Mouse (Mus musculus): ENCODE measurements around the gene Atf6. TPM values are rescaled to one million over a fixed set of nuclear protein-coding genes. Genes with fewer than 3 reads are reported as not detected.

Gene Atf6
- polyA plus RNA-seq, 1 experiment from 2014 or later, result 9.2 TPM

DNA sequence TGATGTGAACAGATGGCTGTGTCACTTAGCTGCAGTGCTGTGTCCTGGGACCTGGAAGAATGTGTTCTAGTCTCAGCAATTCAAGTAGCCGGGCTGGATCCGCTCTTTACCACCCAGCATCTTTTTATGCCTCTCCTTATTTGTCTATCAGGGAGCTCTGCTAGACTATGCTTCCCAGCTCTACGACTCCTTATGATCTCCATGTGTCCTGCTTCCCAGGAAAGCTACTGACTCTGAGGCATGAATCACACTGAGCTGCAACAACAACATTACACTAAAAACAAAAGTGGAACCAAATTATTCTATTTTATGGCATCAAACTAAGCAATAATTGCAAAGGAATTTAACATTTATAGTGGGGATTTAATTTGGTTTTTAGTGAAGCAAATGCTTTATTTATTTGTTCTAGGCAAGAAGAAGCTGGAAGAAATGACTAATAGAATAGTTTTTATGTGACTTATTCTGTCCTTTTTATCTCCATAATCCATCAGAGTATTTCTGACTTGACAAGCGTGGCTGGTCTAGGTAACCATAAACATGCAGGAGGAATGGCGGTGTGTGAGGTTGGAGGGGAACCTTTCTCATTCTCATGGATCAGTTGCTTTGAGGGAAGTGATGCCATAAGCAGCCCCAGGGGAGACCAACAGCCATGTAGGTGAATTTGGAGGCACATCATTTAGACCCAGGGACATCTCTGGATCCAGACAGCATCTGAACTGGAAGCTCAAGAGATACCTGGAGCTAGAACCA lies 125.9 kb downstream of the Atf6 start:
- ATAC-seq (replicated peaks; ENCODE audit: low FRiP score), result no peak
- Histone ChIP-seq H3K4me2 (no peak overlapping the region), H3K9ac (no peak overlapping the region), H3K4me1 (no peaks in the 10 kb centered on the region), H3K4me3 (replicated peaks) (no peak overlapping the region), H3K27ac (no peak overlapping the region), H3K9me3 (replicated peaks) (no peaks in the 10 kb centered on the region), H3K36me3 (peaks cover 8% of the 10 kb centered on the region; the same call in 1 of the 2 replicates), H3K27me3 (no peaks in the 10 kb centered on the region)
- WGBS, result 59% methylated on average over 5 of the region's 5 CpGs

GRCm38 (mm10) chr1:170734866-170735265 lies 132.7 kb downstream of the Atf6 start:
- 79% methylated on average over 3 of the region's 3 CpGs for WGBS
- no peak overlapping the region for H3K9ac ChIP-seq
- H3K4me1 ChIP-seq, result peaks cover 5% of the 10 kb centered on the region; the same call in 1 of the 2 replicates
- no peak overlapping the region for H3K4me2 ChIP-seq
- H3K4me3 ChIP-seq (replicated peaks), result no peak overlapping the region
- H3K27me3 ChIP-seq, result no peaks in the 10 kb centered on the region
- no peaks in the 10 kb centered on the region for H3K9me3 ChIP-seq (replicated peaks)
- ATAC-seq (replicated peaks; ENCODE audit: low FRiP score), result no peak
- H3K27ac ChIP-seq, result no peak overlapping the region
- H3K36me3 ChIP-seq, result no peaks in the 10 kb centered on the region

DNA sequence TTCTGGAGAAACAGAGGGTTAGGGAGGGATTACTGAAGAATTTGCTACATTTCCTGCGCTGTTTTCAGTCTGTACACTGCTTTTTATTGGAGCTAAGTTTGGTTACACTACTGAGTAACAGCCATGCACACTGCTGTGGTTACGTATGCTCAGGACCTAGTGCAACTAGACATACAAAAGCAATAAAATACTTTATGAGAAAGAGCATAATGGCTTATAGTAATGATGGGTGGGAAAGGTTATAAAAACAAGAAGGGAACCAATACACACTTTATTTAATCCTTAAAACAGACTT lies 135.0 kb downstream of the Atf6 start:
- ATAC-seq (replicated peaks; ENCODE audit: low FRiP score), result no peak
- Histone ChIP-seq H3K4me1 (peaks cover 5% of the 10 kb centered on the region; the same call in 1 of the 2 replicates), H3K27ac (no peak overlapping the region), H3K27me3 (no peaks in the 10 kb centered on the region), H3K36me3 (no peaks in the 10 kb centered on the region), H3K9me3 (replicated peaks) (no peaks in the 10 kb centered on the region), H3K4me3 (replicated peaks) (no peak overlapping the region), H3K9ac (no peak overlapping the region), H3K4me2 (no peak overlapping the region)
- WGBS, result 88% methylated on average over 2 of the region's 2 CpGs

DNA sequence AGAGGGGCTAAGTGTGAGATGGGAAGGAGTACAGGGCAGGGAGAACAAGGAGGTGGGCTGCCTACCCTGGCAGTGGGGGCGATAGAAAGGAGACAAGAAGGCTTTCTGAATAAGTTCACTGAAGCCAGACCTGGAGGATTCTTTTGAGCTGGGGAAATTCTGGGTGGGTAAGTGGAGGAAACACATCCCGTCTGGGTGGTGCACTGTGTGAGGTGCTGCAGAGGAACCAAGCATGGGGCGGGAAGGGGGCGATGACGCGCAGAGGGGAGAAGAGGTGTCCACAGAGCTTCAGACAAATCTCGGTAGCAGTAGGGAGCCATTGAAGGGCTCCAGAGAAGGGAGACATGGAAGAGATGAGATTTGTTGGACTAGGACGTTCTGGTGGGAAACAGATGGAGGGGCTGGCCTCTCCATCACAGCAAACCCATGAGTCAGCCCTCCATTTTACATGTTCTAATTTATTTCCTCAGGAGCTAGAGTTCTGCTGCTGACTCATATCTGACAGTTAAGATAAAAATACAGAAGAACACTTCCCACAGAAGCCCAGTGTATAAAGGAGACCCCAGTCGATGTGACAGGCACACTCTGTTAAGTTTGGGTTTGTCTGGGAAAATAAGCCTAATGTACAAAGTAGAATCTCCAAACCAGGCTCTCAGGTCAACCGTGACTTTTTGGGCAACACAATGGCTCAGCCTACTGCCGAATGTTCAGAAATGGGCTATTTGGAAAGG lies 135.5 kb downstream of the Atf6 start:
- Histone ChIP-seq H3K4me1 (peaks cover 5% of the 10 kb centered on the region; the same call in 1 of the 2 replicates), H3K36me3 (no peaks in the 10 kb centered on the region), H3K27ac (no peak overlapping the region), H3K9ac (no peak overlapping the region), H3K4me2 (no peak overlapping the region), H3K9me3 (replicated peaks) (no peaks in the 10 kb centered on the region), H3K27me3 (no peaks in the 10 kb centered on the region), H3K4me3 (replicated peaks) (no peak overlapping the region)
- WGBS, result 71% methylated on average over 11 of the region's 11 CpGs
- ATAC-seq (replicated peaks; ENCODE audit: low FRiP score), result no peak

GRCm38 (mm10) chr1:170729267-170729962 lies 138.2 kb downstream of the Atf6 start:
- no peak for ATAC-seq (replicated peaks; ENCODE audit: low FRiP score)
- Histone ChIP-seq H3K9ac (no peak overlapping the region), H3K27me3 (no peaks in the 10 kb centered on the region), H3K27ac (no peak overlapping the region), H3K9me3 (replicated peaks) (no peaks in the 10 kb centered on the region), H3K36me3 (no peaks in the 10 kb centered on the region), H3K4me1 (peaks cover 5% of the 10 kb centered on the region; the same call in 1 of the 2 replicates), H3K4me2 (no peak overlapping the region), H3K4me3 (replicated peaks) (no peak overlapping the region)
- WGBS, result 82% methylated on average over 8 of the region's 8 CpGs

GRCm38 (mm10) chr1:170728524-170728923 lies 139.0 kb downstream of the Atf6 start:
- Histone ChIP-seq H3K4me2 (no peak overlapping the region), H3K9me3 (replicated peaks) (no peaks in the 10 kb centered on the region), H3K9ac (no peak overlapping the region), H3K27ac (no peak overlapping the region), H3K27me3 (no peaks in the 10 kb centered on the region), H3K4me1 (peaks cover 5% of the 10 kb centered on the region; the same call in 1 of the 2 replicates), H3K36me3 (no peaks in the 10 kb centered on the region), H3K4me3 (replicated peaks) (no peak overlapping the region)
- no peak for ATAC-seq (replicated peaks; ENCODE audit: low FRiP score)
- 79% methylated on average over 6 of the region's 6 CpGs for WGBS

DNA sequence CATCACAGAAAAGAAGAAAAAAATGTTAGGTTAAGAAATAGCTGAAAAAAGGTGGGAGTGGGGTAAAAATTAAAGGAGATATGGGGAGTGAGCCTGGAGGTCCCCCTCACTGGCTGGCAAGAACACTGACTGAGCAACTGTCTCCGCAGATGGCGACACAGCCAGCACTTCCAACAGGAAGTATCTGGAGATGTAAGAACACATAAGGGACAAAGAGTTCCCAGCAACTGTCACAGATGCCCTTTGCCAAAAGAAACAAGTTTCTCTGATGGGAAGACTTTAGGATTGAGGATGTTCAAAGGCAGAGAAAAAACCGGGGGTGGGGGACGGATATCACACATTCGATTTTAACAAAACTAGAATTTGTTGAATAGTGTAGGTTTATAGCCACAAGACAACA lies 146.0 kb downstream of the Atf6 start:
- Histone ChIP-seq H3K27me3 (no peaks in the 10 kb centered on the region), H3K9ac (no peak overlapping the region), H3K27ac (no peak overlapping the region), H3K4me1 (no peaks in the 10 kb centered on the region), H3K36me3 (no peaks in the 10 kb centered on the region), H3K9me3 (replicated peaks) (no peaks in the 10 kb centered on the region), H3K4me3 (replicated peaks) (no peak overlapping the region), H3K4me2 (no peak overlapping the region)
- WGBS, result 86% methylated on average over 5 of the region's 5 CpGs
- no peak for ATAC-seq (replicated peaks; ENCODE audit: low FRiP score)

GRCm38 (mm10) chr1:170718133-170718810 lies 149.3 kb downstream of the Atf6 start:
- ATAC-seq (replicated peaks; ENCODE audit: low FRiP score), result 0 out of 2 replicates have a peak, but pooled peaks have one; percentile 40
- Histone ChIP-seq H3K4me2 (no peak overlapping the region), H3K36me3 (no peaks in the 10 kb centered on the region), H3K9me3 (replicated peaks) (no peaks in the 10 kb centered on the region), H3K9ac (no peak overlapping the region), H3K27ac (no peak overlapping the region), H3K4me1 (no peaks in the 10 kb centered on the region), H3K4me3 (replicated peaks) (no peak overlapping the region), H3K27me3 (no peaks in the 10 kb centered on the region)
- 60% methylated on average over 8 of the region's 8 CpGs for WGBS

DNA sequence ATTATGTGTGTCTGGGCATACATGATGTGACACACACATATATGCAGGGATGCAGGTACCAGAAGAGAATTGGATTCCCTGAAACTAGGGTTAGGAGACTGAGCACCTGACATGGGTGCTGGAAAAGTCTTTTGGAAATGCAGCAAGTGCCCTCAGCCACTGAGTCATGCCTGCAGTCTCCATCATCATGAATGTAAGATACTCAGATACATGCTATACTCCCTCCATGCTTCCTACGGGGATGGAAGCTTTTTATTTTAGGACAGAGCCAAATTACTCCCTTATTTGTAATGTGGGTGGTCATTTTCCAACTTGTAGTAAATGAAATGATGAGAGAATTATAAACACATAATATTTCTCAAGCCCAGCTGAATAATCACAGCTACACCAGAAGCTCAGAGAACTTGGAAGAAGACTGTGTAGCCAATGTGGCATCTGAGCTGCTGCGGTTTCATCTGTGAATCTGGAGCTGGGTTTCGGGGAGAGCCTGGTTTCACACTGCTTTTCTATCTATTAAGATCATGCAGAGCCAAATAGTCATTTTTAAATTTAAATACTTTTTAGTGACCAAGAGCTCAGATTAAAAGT lies 150.2 kb downstream of the Atf6 start:
- H3K4me3 ChIP-seq (replicated peaks), result no peak overlapping the region
- no peaks in the 10 kb centered on the region for H3K27me3 ChIP-seq
- H3K36me3 ChIP-seq, result no peaks in the 10 kb centered on the region
- 83% methylated on average over 3 of the region's 3 CpGs for WGBS
- ATAC-seq (replicated peaks; ENCODE audit: low FRiP score), result no peak
- no peak overlapping the region for H3K4me2 ChIP-seq
- H3K9me3 ChIP-seq (replicated peaks), result no peaks in the 10 kb centered on the region
- H3K27ac ChIP-seq, result no peak overlapping the region
- no peak overlapping the region for H3K9ac ChIP-seq
- no peaks in the 10 kb centered on the region for H3K4me1 ChIP-seq

- WGBS, result 95% methylated on average over 7 of the region's 7 CpGs
- Histone ChIP-seq H3K9ac (no peak overlapping the region), H3K4me3 (replicated peaks) (no peak overlapping the region), H3K36me3 (peaks cover 13% of the 10 kb centered on the region; the same call in 1 of the 2 replicates), H3K27me3 (no peaks in the 10 kb centered on the region), H3K4me2 (no peak overlapping the region), H3K9me3 (replicated peaks) (no peaks in the 10 kb centered on the region), H3K4me1 (no peaks in the 10 kb centered on the region), H3K27ac (no peak overlapping the region)
- ATAC-seq (replicated peaks; ENCODE audit: low FRiP score), result no peak
Measured at GRCm38 (mm10) chr1:170711731-170712130, 155.8 kb downstream of the Atf6 start.

DNA sequence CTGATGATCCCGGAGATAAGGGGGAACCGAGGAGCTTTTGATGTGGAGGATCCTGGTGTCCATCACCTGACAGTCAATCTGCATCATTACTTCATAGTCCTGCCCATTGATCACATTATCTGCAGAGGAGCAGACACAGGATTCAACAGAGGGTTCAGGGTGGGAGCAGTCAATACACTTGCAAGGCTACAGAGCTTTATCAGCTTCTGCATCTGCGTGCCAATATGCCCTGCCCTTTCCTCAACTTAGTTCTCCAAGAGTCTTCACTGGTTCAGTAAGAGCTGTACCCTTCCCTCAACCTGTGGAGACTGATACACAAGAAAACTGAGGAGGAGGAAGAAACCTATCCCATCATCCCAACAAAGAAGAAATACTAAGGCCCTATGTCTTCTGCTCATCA lies 157.6 kb downstream of the Atf6 start:
- Histone ChIP-seq H3K27ac (no peak overlapping the region), H3K27me3 (no peaks in the 10 kb centered on the region), H3K4me1 (no peaks in the 10 kb centered on the region), H3K4me2 (no peak overlapping the region), H3K9me3 (replicated peaks) (no peaks in the 10 kb centered on the region), H3K36me3 (peaks cover 13% of the 10 kb centered on the region; the same call in 1 of the 2 replicates), H3K4me3 (replicated peaks) (no peak overlapping the region), H3K9ac (no peak overlapping the region)
- WGBS, result 88% methylated on average over 3 of the region's 3 CpGs
- ATAC-seq (replicated peaks; ENCODE audit: low FRiP score), result no peak

All from kidney, embryonic 15.5 days (tissue).